Mouse (Mus musculus) neural tube, embryonic 15.5 days (tissue): Measurements from ENCODE around the gene Rbm17. TPM values are rescaled to one million over a fixed set of nuclear protein-coding genes. Genes with fewer than 3 reads are reported as not detected.

ENCODE experiments used
- ATAC-seq: fragments of 200-750 bp; cut with Nextera tagmentation; 2 replicates; pipeline ENCODE4 v1.8.0; 2017; ENCODE audit warnings: mild to moderate bottlenecking, moderate TSS enrichment, moderate library complexity; ENCODE audit not compliant: low FRiP score
- H3K27ac ChIP-seq: fragments of 300-500 bp; sonication (generic); replicated peaks from 2 replicates; pipeline ENCODE4 v1.5.1; 2015; ENCODE audit warnings: mild to moderate bottlenecking, inconsistent platforms
- H3K27me3 ChIP-seq: fragments of 300-500 bp; sonication (generic); replicated peaks from 2 replicates; pipeline ENCODE4 v1.6.1; 2015; ENCODE audit warnings: inconsistent platforms
- H3K36me3 ChIP-seq: fragments of 300-500 bp; sonication (generic); 2 replicates; pipeline ENCODE4 v1.6.1; 2015; ENCODE audit warnings: inconsistent platforms
- H3K4me1 ChIP-seq: fragments of 300-500 bp; sonication (generic); 2 replicates; pipeline ENCODE4 v1.6.1; 2015; ENCODE audit warnings: inconsistent platforms
- H3K4me2 ChIP-seq: fragments of 300-500 bp; sonication (generic); 2 replicates; pipeline ENCODE4 v1.6.1; 2015; ENCODE audit warnings: inconsistent platforms, mild to moderate bottlenecking, moderate library complexity
- H3K4me3 ChIP-seq: fragments of 300-500 bp; sonication (generic); replicated peaks from 2 replicates; pipeline ENCODE4 v1.5.1; 2015; ENCODE audit warnings: mild to moderate bottlenecking, inconsistent platforms
- H3K9ac ChIP-seq: fragments of 300-500 bp; sonication (generic); replicated peaks from 2 replicates; pipeline ENCODE4 v1.6.1; 2015; ENCODE audit warnings: mild to moderate bottlenecking, inconsistent platforms
- H3K9me3 ChIP-seq: fragments of 300-500 bp; sonication (generic); replicated peaks from 2 replicates; pipeline ENCODE4 v1.6.1; 2016; ENCODE audit warnings: inconsistent platforms
- WGBS: fragments of 180-500 bp; shearing (Covaris S2); methylation state at CpG from one replicate; pipeline ENCODE4 v1.1.7; 2015; ENCODE audit warnings: mixed read lengths; 5-methylcytosine and 5-hydroxymethylcytosine counted together
- polyA plus RNA-seq: library from polyadenylated mRNA; unstranded; fragments of >200 nt; fragmentation: Nextera tagmentation; extraction: Ambion mirVana; gene quantifications from 2 replicates; pipeline ENCODE4 v1.2.1, GENCODE M21; 2015

The Rbm17 gene
- polyA plus RNA-seq: 127 and 138 TPM in 2 replicates

GRCm38 (mm10) chr2:11604053-11604452 lies at the start of gene Rbm17:
Gene Rbm17 (minus strand): TSS chr2:11604153.
- ATAC-seq: no peak
- H3K36me3 ChIP-seq: peaks cover 16% of the 10 kb centered on the region
- peak within 1 kb of the TSS; percentile 81 for H3K4me3 ChIP-seq
- 86% methylated on average over 5 of the region's 5 CpGs for WGBS
- peak within 1 kb of the TSS; percentile 77; the same call in 1 of the 2 replicates for H3K27ac ChIP-seq
- peak within 1 kb of the TSS; percentile 91 for H3K4me2 ChIP-seq
- no peaks in the 10 kb centered on the region for H3K27me3 ChIP-seq
- peaks cover 22% of the 10 kb centered on the region for H3K4me1 ChIP-seq
- H3K9me3 ChIP-seq: no peaks in the 10 kb centered on the region
- peak within 1 kb of the TSS; percentile 94 for H3K9ac ChIP-seq

GRCm38 (mm10) chr2:11653330-11653729 lies 49.4 kb upstream of the Rbm17 start:
- H3K4me3 ChIP-seq: no peak overlapping the region
- 55% methylated on average over 6 of the region's 6 CpGs for WGBS
- no peaks in the 10 kb centered on the region for H3K4me1 ChIP-seq
- no peaks in the 10 kb centered on the region for H3K27me3 ChIP-seq
- no peak overlapping the region for H3K27ac ChIP-seq
- H3K36me3 ChIP-seq: no peaks in the 10 kb centered on the region
- no peak overlapping the region for H3K9ac ChIP-seq
- H3K4me2 ChIP-seq: no peak overlapping the region
- ATAC-seq: no peak
- no peaks in the 10 kb centered on the region for H3K9me3 ChIP-seq

- ATAC-seq: no peak
- no peak overlapping the region for H3K9ac ChIP-seq
- H3K4me2 ChIP-seq: no peak overlapping the region
- H3K4me3 ChIP-seq: no peak overlapping the region
- no peaks in the 10 kb centered on the region for H3K27me3 ChIP-seq
- H3K9me3 ChIP-seq: no peaks in the 10 kb centered on the region
- no peaks in the 10 kb centered on the region for H3K4me1 ChIP-seq
- WGBS: 83% methylated on average over 2 of the region's 2 CpGs
- H3K36me3 ChIP-seq: no peaks in the 10 kb centered on the region
- no peak overlapping the region for H3K27ac ChIP-seq
Observed at GRCm38 (mm10) chr2:11652780-11653179, 48.8 kb upstream of the Rbm17 start.

- ATAC-seq: no peak
- 86% methylated on average over 3 of the region's 3 CpGs for WGBS
Observed at GRCm38 (mm10) chr2:11652196-11652595, 48.2 kb upstream of the Rbm17 start.

GRCm38 (mm10) chr2:11651476-11651875 lies 47.5 kb upstream of the Rbm17 start:
- H3K4me1 ChIP-seq: no peaks in the 10 kb centered on the region
- H3K27me3 ChIP-seq: no peaks in the 10 kb centered on the region
- no peaks in the 10 kb centered on the region for H3K9me3 ChIP-seq
- no peak overlapping the region for H3K27ac ChIP-seq
- no peak for ATAC-seq
- no peak overlapping the region for H3K9ac ChIP-seq
- no peak overlapping the region for H3K4me2 ChIP-seq
- H3K36me3 ChIP-seq: no peaks in the 10 kb centered on the region
- WGBS: 53% methylated on average over 3 of the region's 3 CpGs
- H3K4me3 ChIP-seq: no peak overlapping the region

More at GRCm38 (mm10) chr2:11652196-11652595, 48.2 kb upstream of the Rbm17 start:
- H3K9ac ChIP-seq: no peak overlapping the region
- no peak overlapping the region for H3K27ac ChIP-seq
- no peaks in the 10 kb centered on the region for H3K4me1 ChIP-seq
- H3K4me3 ChIP-seq: no peak overlapping the region
- H3K4me2 ChIP-seq: no peak overlapping the region
- no peaks in the 10 kb centered on the region for H3K36me3 ChIP-seq
- no peaks in the 10 kb centered on the region for H3K9me3 ChIP-seq
- H3K27me3 ChIP-seq: no peaks in the 10 kb centered on the region

GRCm38 (mm10) chr2:11645297-11645696 lies 41.3 kb upstream of the Rbm17 start:
- Histone ChIP-seq H3K27me3 (no peaks in the 10 kb centered on the region), H3K4me2 (no peak overlapping the region), H3K36me3 (no peaks in the 10 kb centered on the region), H3K27ac (no peak overlapping the region), H3K4me3 (no peak overlapping the region), H3K9ac (no peak overlapping the region), H3K9me3 (no peaks in the 10 kb centered on the region), H3K4me1 (no peaks in the 10 kb centered on the region)
- WGBS: 88% methylated on average over 2 of the region's 2 CpGs
- no peak for ATAC-seq

- H3K4me1 ChIP-seq: no peaks in the 10 kb centered on the region
- no peak overlapping the region for H3K27ac ChIP-seq
- no peak for ATAC-seq
- H3K9me3 ChIP-seq: no peaks in the 10 kb centered on the region
- no peak overlapping the region for H3K4me2 ChIP-seq
- 86% methylated on average over 1 of the region's 1 CpGs for WGBS
- H3K4me3 ChIP-seq: no peak overlapping the region
- H3K36me3 ChIP-seq: no peaks in the 10 kb centered on the region
- H3K9ac ChIP-seq: no peak overlapping the region
- no peaks in the 10 kb centered on the region for H3K27me3 ChIP-seq
Observed at GRCm38 (mm10) chr2:11644057-11644456, 40.1 kb upstream of the Rbm17 start.

- Histone ChIP-seq H3K9me3 (no peaks in the 10 kb centered on the region), H3K27me3 (no peaks in the 10 kb centered on the region), H3K36me3 (no peaks in the 10 kb centered on the region), H3K4me2 (no peak within 1 kb of the TSS), H3K4me3 (no peak within 1 kb of the TSS), H3K27ac (no peak within 1 kb of the TSS), H3K9ac (no peak within 1 kb of the TSS), H3K4me1 (no peaks in the 10 kb centered on the region)
- 94% methylated on average over 3 of the region's 3 CpGs for WGBS
- ATAC-seq: no peak
Observed at GRCm38 (mm10) chr2:11642451-11642941, 38.5 kb upstream of the Rbm17 start, which contains the start of gene Il2ra. Gene Il2ra (plus strand): TSS chr2:11642807.

GRCm38 (mm10) chr2:11637115-11637514 lies 33.2 kb upstream of the Rbm17 start:
- H3K4me2 ChIP-seq: no peak overlapping the region
- no peak for ATAC-seq
- no peaks in the 10 kb centered on the region for H3K9me3 ChIP-seq
- WGBS: 79% methylated on average over 1 of the region's 1 CpGs
- no peak overlapping the region for H3K4me3 ChIP-seq
- no peak overlapping the region for H3K9ac ChIP-seq
- no peaks in the 10 kb centered on the region for H3K27me3 ChIP-seq
- H3K36me3 ChIP-seq: no peaks in the 10 kb centered on the region
- no peaks in the 10 kb centered on the region for H3K4me1 ChIP-seq
- no peak overlapping the region for H3K27ac ChIP-seq

GRCm38 (mm10) chr2:11636138-11636480 lies 32.2 kb upstream of the Rbm17 start:
- Histone ChIP-seq H3K9me3 (no peaks in the 10 kb centered on the region), H3K27me3 (no peaks in the 10 kb centered on the region), H3K27ac (no peak overlapping the region), H3K4me3 (no peak overlapping the region), H3K9ac (no peak overlapping the region), H3K36me3 (no peaks in the 10 kb centered on the region), H3K4me1 (no peaks in the 10 kb centered on the region), H3K4me2 (no peak overlapping the region)
- ATAC-seq: no peak
- WGBS: 81% methylated on average over 3 of the region's 3 CpGs

- no peak overlapping the region for H3K4me3 ChIP-seq
- no peaks in the 10 kb centered on the region for H3K27me3 ChIP-seq
- H3K9ac ChIP-seq: no peak overlapping the region
- no peak overlapping the region for H3K4me2 ChIP-seq
- H3K9me3 ChIP-seq: no peaks in the 10 kb centered on the region
- no peaks in the 10 kb centered on the region for H3K4me1 ChIP-seq
- H3K27ac ChIP-seq: no peak overlapping the region
- no peaks in the 10 kb centered on the region for H3K36me3 ChIP-seq
- no peak for ATAC-seq
- WGBS: 96% methylated on average over 5 of the region's 5 CpGs
Observed at GRCm38 (mm10) chr2:11635471-11636137, 31.7 kb upstream of the Rbm17 start.

GRCm38 (mm10) chr2:11635035-11635434 lies 31.1 kb upstream of the Rbm17 start:
- no peaks in the 10 kb centered on the region for H3K36me3 ChIP-seq
- no peak overlapping the region for H3K4me3 ChIP-seq
- H3K9me3 ChIP-seq: no peaks in the 10 kb centered on the region
- H3K4me1 ChIP-seq: no peaks in the 10 kb centered on the region
- H3K9ac ChIP-seq: no peak overlapping the region
- no peaks in the 10 kb centered on the region for H3K27me3 ChIP-seq
- no peak overlapping the region for H3K27ac ChIP-seq
- H3K4me2 ChIP-seq: no peak overlapping the region
- ATAC-seq: no peak
- WGBS: 89% methylated on average over 6 of the region's 6 CpGs
